Mouse (Mus musculus): Measurements from ENCODE around the gene Spata7. TPM values are rescaled to one million over a fixed set of nuclear protein-coding genes. Genes with fewer than 3 reads are reported as not detected.

The Spata7 gene
- polyA plus RNA-seq, 1 experiment from 2014 or later: 21.7 TPM

Other genes starting within 250 kb of the Spata7 start
- gene Kcnk10, start 49.8 kb upstream of the Spata7 start, polyA plus RNA-seq (2014; fragmentation: Nextera tagmentation; extraction: Ambion mirVana): 4.0 and 5.5 TPM in 2 replicates
- gene Ptpn21, start 109.2 kb downstream of the Spata7 start, polyA plus RNA-seq (2014; fragmentation: Nextera tagmentation; extraction: Ambion mirVana): 5.3 TPM in 2 replicates
- gene Zc3h14, start 118.8 kb downstream of the Spata7 start, polyA plus RNA-seq (2014; fragmentation: Nextera tagmentation; extraction: Ambion mirVana): 174 and 182 TPM in 2 replicates

All from embryonic facial prominence, embryonic 11.5 days (tissue).